Mouse (Mus musculus) liver, embryonic 16.5 days (tissue): ENCODE data around the gene Atoh7. TPM values are rescaled to one million over a fixed set of nuclear protein-coding genes. Genes with fewer than 3 reads are reported as not detected.

Experiments
- ATAC-seq: fragments of 200-750 bp; cut with Nextera tagmentation; 2 replicates; pipeline ENCODE4 v1.8.0; 2017; ENCODE audit warnings: low read depth, mild to moderate bottlenecking, moderate number of reproducible peaks, moderate library complexity
- H3K27ac ChIP-seq: fragments of 300-500 bp; sonication (generic); 2 replicates; pipeline ENCODE4 v1.5.1; 2014; ENCODE audit warnings: mild to moderate bottlenecking, low read length
- H3K27me3 ChIP-seq: fragments of 300-500 bp; sonication (generic); 2 replicates; pipeline ENCODE4 v1.6.1; 2014; ENCODE audit warnings: low read depth, low read length, mixed read lengths; ENCODE audit not compliant: control insufficient read depth, insufficient read depth
- H3K36me3 ChIP-seq: fragments of 300-500 bp; sonication (generic); 2 replicates; pipeline ENCODE4 v1.6.1; 2014; ENCODE audit warnings: mild to moderate bottlenecking; ENCODE audit not compliant: control insufficient read depth, insufficient read depth
- H3K4me1 ChIP-seq: fragments of 300-500 bp; sonication (generic); 2 replicates; pipeline ENCODE4 v1.6.1; 2014; ENCODE audit warnings: low read depth, low read length, mixed read lengths; ENCODE audit not compliant: control insufficient read depth
- H3K4me2 ChIP-seq: fragments of 300-500 bp; sonication (generic); 2 replicates; pipeline ENCODE4 v1.6.1; 2014; ENCODE audit warnings: low read depth, low read length, mixed read lengths
- H3K4me3 ChIP-seq: fragments of 300-500 bp; sonication (generic); 2 replicates; pipeline ENCODE4 v1.5.1; 2014; ENCODE audit warnings: low read depth, mild to moderate bottlenecking, low read length
- H3K9ac ChIP-seq: fragments of 300-500 bp; sonication (generic); 2 replicates; pipeline ENCODE4 v1.6.1; 2014; ENCODE audit warnings: low read depth, low read length
- H3K9me3 ChIP-seq: fragments of 300-500 bp; sonication (generic); replicated peaks from 2 replicates; pipeline ENCODE4 v1.6.1; 2016; ENCODE audit warnings: low read length; ENCODE audit not compliant: control insufficient read depth
- WGBS: fragments of 180-500 bp; shearing (Covaris S2); extraction: QIAGEN DNeasy Blood & Tissue Kit; methylation state at CpG from one replicate; pipeline ENCODE4 v1.1.7; 2014; ENCODE audit not compliant: insufficient replicate concordance; 5-methylcytosine and 5-hydroxymethylcytosine counted together
- polyA plus RNA-seq: library from polyadenylated mRNA; unstranded; fragments of >200 nt; fragmentation: Nextera tagmentation; extraction: Ambion mirVana; gene quantifications from 2 replicates; pipeline ENCODE4 v1.2.1, GENCODE M21; 2015

Gene Atoh7
- polyA plus RNA-seq, 1 experiment from 2014 or later, result not detected

DNA sequence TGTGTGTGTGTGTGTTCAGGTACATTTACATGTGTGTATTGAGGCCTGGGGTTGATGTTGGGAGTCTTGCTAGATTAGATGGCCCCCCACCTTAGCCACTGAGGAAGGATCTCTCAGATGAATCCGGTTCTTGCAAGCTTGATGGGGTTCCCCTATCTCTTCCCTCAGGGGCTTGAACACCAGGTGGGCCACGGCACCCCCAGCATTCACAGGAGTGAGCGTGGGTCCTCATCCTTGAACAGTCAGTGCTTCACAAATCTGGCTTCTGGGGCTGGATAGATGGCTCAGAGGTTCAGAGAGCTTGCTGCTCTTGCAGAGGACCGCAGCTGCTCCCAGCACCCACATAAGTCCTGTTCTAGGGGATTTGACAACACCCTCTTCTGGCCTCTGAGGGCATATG is 26.7 kb downstream of the Atoh7 start:
- H3K4me3 ChIP-seq, result no peak overlapping the region
- no peak for ATAC-seq
- H3K4me2 ChIP-seq, result no peak overlapping the region
- no peaks in the 10 kb centered on the region for H3K27me3 ChIP-seq
- H3K9me3 ChIP-seq, result no peaks in the 10 kb centered on the region
- H3K27ac ChIP-seq, result no peak overlapping the region
- no peak overlapping the region for H3K9ac ChIP-seq
- 57% methylated on average over 4 of the region's 4 CpGs for WGBS
- no peaks in the 10 kb centered on the region for H3K4me1 ChIP-seq
- H3K36me3 ChIP-seq, result no peaks in the 10 kb centered on the region

DNA sequence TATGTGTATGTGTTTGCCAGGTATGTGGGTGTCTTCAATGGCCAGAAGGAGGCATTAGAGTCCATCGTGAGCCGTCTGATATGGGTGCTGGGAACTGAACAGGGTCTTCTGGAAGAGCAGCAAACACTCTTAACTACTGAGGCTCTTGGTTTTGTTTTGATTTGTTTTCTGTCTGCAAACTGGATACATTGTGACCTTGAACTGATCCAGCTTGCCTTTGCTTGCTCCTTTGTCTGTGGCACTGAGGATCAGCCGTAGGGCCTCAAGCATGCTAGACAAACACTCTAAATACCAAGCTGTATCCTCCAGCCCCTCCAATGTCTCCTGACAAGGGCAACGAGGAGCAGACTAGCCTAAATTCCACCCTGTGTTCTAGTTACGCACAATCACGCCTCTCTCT is 27.7 kb downstream of the Atoh7 start:
- Histone ChIP-seq H3K9ac (no peak overlapping the region), H3K4me3 (no peak overlapping the region), H3K4me2 (no peak overlapping the region), H3K36me3 (no peaks in the 10 kb centered on the region), H3K27me3 (no peaks in the 10 kb centered on the region), H3K27ac (no peak overlapping the region), H3K4me1 (no peaks in the 10 kb centered on the region), H3K9me3 (no peaks in the 10 kb centered on the region)
- no peak for ATAC-seq
- WGBS, result 69% methylated on average over 6 of the region's 6 CpGs

DNA sequence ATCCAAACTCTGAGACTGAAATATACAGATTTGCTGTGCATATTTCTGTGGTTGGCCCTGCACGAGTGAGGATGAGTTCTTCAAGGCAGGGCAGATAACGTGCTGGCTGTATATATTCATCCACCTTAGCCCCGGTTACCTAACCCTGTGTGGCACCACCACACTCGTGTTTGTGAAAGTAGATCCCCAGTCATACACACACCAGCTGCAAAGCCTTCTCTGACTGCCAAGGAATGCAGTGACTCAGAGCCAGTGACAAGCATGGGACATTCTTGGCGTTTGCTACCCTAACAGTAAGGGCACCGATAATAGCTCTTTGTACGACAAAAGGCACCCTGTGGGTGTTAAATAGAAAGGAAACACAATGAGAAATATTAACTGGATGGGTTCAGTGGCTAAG is 28.8 kb downstream of the Atoh7 start:
- Histone ChIP-seq H3K9me3 (no peaks in the 10 kb centered on the region), H3K4me3 (no peak overlapping the region), H3K9ac (no peak overlapping the region), H3K27me3 (no peaks in the 10 kb centered on the region), H3K4me2 (no peak overlapping the region), H3K4me1 (no peaks in the 10 kb centered on the region), H3K36me3 (no peaks in the 10 kb centered on the region), H3K27ac (no peak overlapping the region)
- no peak for ATAC-seq
- 58% methylated on average over 7 of the region's 7 CpGs for WGBS

DNA sequence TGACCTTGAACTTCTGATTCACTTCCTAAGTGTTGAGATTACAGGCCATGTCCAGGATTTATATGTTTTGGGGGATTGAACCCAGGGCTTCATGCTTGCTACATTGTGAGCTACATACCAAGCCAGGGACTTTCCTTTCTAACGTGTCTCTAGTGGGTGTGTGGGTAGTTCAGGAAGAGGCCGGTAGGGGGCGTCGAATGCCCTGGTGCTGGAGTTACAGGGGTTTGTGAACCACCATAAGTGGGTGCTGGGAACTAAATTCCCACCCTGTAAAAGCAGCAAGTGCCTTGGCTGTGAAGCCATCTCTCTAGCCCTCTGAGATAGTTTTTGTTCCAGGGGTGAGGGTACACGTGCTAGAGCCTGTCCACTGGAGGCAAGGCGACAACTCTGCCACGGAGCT is 31.0 kb downstream of the Atoh7 start:
- Histone ChIP-seq H3K4me2 (no peak overlapping the region), H3K27me3 (no peaks in the 10 kb centered on the region), H3K4me3 (no peak overlapping the region), H3K36me3 (no peaks in the 10 kb centered on the region), H3K4me1 (no peaks in the 10 kb centered on the region), H3K9me3 (no peaks in the 10 kb centered on the region), H3K27ac (no peak overlapping the region), H3K9ac (no peak overlapping the region)
- ATAC-seq, result no peak
- WGBS, result 66% methylated on average over 7 of the region's 7 CpGs

DNA sequence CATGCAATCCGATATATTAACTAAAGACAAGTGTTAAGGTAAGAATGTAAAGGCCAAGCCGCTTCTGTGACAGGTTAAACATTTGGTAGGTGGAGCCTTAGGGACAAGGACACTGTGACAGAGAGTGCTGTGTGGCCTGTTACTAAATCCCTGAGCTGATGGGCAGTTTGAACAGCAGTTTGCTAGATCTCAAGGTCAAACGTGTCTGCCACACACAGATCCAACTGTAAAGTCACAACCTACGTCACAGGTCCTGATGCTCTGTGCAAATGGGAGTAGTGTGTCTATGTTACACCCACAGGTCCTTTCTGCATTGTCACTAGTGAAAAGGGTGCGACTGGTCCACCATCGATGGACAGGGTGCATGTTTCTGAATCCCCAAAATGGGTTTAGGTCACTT is 32.9 kb downstream of the Atoh7 start:
- Histone ChIP-seq H3K27ac (no peak overlapping the region), H3K9ac (no peak overlapping the region), H3K27me3 (no peaks in the 10 kb centered on the region), H3K4me3 (no peak overlapping the region), H3K36me3 (no peaks in the 10 kb centered on the region), H3K9me3 (no peaks in the 10 kb centered on the region), H3K4me2 (no peak overlapping the region), H3K4me1 (no peaks in the 10 kb centered on the region)
- ATAC-seq, result no peak
- WGBS, result 62% methylated on average over 6 of the region's 6 CpGs

DNA sequence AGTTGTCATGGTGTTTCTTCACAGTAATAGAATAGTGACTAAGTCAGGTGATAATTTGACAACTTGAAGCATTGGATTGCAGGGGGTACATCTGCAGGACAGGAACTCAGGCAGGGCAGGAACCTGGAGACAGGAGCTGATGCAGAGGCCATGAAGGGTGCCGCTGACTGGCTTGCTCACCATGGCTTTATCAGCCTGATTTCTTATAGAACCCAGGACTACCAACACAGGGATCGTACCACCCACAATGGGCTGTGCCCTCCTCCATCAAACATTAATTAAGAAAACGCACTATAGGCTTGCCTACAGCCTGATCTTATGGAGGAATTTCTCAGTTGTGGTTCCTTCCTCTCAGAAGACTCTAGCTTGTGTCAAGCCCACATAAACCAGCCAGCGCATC is 33.9 kb downstream of the Atoh7 start:
- no peak for ATAC-seq
- Histone ChIP-seq H3K27me3 (no peaks in the 10 kb centered on the region), H3K9me3 (no peaks in the 10 kb centered on the region), H3K27ac (no peak overlapping the region), H3K4me3 (no peak overlapping the region), H3K4me1 (no peaks in the 10 kb centered on the region), H3K36me3 (no peaks in the 10 kb centered on the region), H3K4me2 (no peak overlapping the region), H3K9ac (no peak overlapping the region)
- WGBS, result 70% methylated on average over 4 of the region's 4 CpGs

DNA sequence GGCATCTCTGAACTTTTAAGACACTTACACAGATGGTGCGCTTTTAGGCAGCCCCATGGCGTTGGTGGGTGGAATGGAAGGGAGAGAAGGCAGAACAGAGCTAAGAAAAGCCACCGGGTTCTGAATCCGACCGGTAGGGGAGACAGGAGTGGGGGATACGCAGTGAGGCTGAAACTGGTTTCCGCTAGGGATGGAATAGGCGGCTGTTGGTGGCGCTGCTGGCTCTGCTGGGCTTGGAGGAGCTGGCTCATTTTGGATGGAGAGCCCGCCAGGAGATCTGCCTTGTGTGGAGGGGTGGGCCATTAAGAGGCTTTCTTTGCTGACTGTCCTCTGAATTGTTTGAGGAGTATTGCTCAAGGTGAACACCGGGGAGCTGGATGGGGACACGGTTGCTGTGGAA is 36.2 kb downstream of the Atoh7 start:
- Histone ChIP-seq H3K9ac (no peak overlapping the region), H3K27me3 (no peaks in the 10 kb centered on the region), H3K4me3 (no peak overlapping the region), H3K4me2 (no peak overlapping the region), H3K27ac (no peak overlapping the region), H3K4me1 (no peaks in the 10 kb centered on the region), H3K9me3 (no peaks in the 10 kb centered on the region), H3K36me3 (no peaks in the 10 kb centered on the region)
- ATAC-seq, result no peak
- WGBS, result 54% methylated on average over 12 of the region's 12 CpGs

DNA sequence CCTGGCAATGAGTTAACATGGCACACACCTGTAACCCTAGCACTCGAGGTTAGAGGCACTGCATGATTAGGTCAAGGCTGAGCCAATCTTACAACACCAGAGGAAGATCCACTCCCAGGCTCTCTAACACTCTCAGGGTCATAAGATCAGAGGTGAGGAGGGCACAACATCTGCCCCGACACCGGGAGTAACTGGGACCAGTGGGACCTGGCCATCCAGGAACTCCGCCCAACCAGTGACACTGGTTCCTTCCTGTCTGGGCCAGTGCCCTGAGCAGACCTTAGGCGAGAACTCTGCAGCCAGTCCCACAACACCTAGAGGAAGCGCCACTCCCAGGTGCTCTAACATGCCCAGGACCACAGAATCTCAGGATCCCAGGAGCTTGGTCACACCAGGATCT is 37.0 kb downstream of the Atoh7 start:
- H3K9ac ChIP-seq, result no peak overlapping the region
- no peak overlapping the region for H3K4me2 ChIP-seq
- no peaks in the 10 kb centered on the region for H3K36me3 ChIP-seq
- 58% methylated on average over 6 of the region's 6 CpGs for WGBS
- no peaks in the 10 kb centered on the region for H3K9me3 ChIP-seq
- H3K27me3 ChIP-seq, result no peaks in the 10 kb centered on the region
- ATAC-seq, result no peak
- no peak overlapping the region for H3K27ac ChIP-seq
- H3K4me1 ChIP-seq, result no peaks in the 10 kb centered on the region
- H3K4me3 ChIP-seq, result no peak overlapping the region

DNA sequence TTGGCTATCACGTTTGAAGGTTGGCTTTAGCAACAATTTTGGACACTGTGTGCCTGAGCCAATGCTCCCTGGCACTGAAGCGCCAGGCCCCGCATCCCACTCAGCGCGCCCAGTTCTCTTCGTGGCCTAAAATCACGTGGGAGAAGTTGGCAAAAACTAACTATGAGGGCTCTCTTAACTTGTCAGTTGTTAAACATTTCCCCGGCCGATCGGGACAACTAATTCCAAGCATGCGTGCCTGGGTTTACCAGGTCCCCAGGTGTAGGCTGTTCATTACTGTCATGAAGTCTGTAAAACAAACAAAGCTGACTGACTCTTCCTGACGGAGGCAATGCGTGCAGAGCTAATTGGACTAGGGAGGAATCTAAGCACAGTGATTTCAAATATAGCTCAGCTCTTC is 43.2 kb downstream of the Atoh7 start:
- no peak overlapping the region for H3K4me3 ChIP-seq
- no peaks in the 10 kb centered on the region for H3K36me3 ChIP-seq
- H3K4me2 ChIP-seq, result no peak overlapping the region
- H3K27me3 ChIP-seq, result no peaks in the 10 kb centered on the region
- H3K4me1 ChIP-seq, result no peaks in the 10 kb centered on the region
- no peak overlapping the region for H3K9ac ChIP-seq
- no peaks in the 10 kb centered on the region for H3K9me3 ChIP-seq
- ATAC-seq, result no peak
- WGBS, result 80% methylated on average over 13 of the region's 13 CpGs
- H3K27ac ChIP-seq, result no peak overlapping the region
